Mouse (Mus musculus) kidney, adult 2 months (tissue): ENCODE data around the gene Clec1a.

ENCODE experiments used
- CTCF ChIP-seq: fragments of 200-500 bp; conservative IDR thresholded peaks from 2 replicates; pipeline ENCODE4 v1.5.1; 2011; ENCODE audit warnings: low read depth, mild to moderate bottlenecking, control low read depth, low read length, moderate library complexity, mixed read lengths; ENCODE audit not compliant: insufficient read depth, insufficient read length
- POLR2A ChIP-seq: fragments of 200-500 bp; IDR thresholded peaks from one replicate; pipeline ENCODE4 v1.6.1; 2011; ENCODE audit warnings: low read depth, low read length, control low read depth

DNA sequence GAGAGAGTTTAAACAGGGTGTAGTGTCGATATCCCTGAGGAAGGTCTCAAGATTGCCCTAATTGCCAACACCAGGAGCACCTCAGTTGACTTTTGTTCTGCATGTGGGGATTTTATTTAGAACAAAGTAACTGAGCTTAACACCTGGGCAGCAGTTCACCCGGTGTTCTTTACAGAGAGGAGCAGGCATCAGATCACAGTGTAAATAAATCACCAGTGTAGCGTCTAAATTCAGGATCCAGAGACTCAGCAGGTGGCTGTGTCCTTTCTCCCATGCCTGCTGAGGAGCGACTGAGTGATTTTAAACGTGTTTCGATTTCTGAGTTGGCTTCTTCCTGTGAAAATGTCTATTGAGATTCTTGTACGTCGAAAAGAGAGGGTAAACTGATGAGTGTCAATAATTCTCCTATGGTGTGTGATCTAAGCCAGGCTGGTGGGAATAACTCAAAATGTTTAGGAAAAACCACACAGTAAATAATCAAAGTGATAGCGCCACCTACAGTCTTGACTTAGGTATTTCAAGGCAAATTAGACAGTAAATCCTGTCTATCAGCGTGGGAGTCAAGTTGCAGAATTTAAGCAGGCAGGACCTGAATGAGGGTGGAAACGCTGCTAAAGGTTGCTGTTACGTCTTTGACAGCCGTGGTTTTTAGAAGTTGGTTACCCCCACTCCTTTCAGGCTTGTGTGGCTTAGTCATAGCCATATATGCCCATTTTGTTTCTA is 24.8 kb upstream of the Clec1a start:
- 0 out of 2 replicates have a peak, but pooled peaks have one; percentile 14 for TF ChIP-seq CTCF
- TF ChIP-seq POLR2A = no peak
